Mouse (Mus musculus): ENCODE data around the gene Pcdh15. TPM values are rescaled to one million over a fixed set of nuclear protein-coding genes. Genes with fewer than 3 reads are reported as not detected.

Gene Pcdh15
- total RNA-seq, 2 experiments from 2014 or later: 0.15 TPM; not detected in 1

DNA sequence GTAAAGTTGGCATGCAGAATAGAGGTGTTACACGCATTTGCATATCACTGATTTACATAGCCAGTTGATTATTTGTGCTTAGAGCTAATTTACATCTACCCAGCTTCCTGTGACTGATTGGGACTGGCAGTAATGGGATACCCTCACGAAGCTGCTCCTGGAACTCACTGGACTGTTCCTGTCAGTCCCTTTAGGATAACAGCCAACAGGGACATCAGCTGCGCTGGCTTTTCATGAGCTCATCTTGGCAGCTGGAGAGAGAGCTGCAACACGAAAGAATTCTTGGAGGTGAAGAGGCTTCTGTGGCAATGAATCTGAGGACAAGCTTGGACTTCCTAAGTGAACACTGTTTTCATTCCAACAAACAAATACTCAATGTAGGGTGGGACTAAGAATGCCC lies 683.8 kb downstream of the Pcdh15 start:
- no peak for ATAC-seq (replicated peaks; ENCODE audit: low FRiP score, poor library complexity, severe bottlenecking)

DNA sequence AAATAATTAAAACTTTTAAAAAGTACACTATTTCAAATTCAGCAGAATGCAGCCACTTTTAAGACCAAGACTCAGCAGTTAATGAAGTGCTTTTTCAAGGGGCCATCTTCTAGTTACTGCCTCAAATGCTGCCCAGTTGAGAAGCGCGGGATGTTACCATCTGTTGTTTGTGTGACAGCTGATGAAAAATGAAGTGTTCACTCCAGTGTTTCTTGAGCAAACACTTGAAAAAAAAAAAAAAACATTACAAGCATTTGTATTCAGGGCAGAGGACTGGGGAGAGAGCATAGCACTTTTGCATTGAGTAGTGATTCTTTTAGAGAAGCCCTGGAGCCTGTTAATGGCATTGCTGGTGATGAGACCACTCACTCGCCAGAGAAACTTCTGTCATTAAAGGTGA lies 689.0 kb downstream of the Pcdh15 start:
- no peak for ATAC-seq (replicated peaks; ENCODE audit: low FRiP score, poor library complexity, severe bottlenecking)

DNA sequence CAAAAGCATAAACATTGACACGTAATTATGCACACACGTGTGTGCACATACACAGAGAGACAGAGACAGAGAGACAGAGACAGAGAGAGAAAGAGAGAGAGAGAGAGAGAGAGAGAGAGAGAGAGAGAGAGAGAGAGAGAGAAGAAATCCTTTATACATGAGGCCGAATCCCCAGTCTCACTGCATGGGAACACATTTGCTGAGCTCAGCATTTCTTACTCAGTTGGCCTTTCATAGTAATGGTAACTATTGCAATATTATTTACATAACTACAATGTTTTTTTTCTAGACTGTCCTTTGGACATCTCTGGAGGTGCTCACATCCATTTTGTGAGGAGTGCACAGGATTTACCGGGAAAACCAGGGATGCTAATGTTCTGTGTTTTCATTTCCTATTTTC lies 705.9 kb downstream of the Pcdh15 start:
- no peak for ATAC-seq (replicated peaks; ENCODE audit: low FRiP score, poor library complexity, severe bottlenecking)

DNA sequence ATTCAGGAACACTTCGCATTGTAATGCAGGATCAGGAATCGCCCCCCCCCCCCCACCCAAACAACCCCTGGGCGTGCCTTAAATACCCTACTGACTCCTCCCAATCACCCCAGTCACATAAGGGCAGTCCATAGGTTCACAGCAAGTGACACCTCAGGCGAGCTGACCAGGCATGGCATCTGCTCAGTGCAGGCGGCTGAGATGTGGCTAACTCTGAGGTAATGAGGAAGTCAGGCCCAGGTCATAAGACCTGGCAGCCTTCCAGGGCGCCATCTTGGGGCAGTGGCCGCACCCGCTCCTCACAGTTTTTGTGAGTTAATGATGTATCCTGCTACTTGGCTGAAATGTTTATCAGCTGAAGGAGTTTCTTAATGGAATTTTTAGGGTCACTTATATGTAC lies 713.2 kb downstream of the Pcdh15 start:
- no peak for ATAC-seq (replicated peaks; ENCODE audit: low FRiP score, poor library complexity, severe bottlenecking)

DNA sequence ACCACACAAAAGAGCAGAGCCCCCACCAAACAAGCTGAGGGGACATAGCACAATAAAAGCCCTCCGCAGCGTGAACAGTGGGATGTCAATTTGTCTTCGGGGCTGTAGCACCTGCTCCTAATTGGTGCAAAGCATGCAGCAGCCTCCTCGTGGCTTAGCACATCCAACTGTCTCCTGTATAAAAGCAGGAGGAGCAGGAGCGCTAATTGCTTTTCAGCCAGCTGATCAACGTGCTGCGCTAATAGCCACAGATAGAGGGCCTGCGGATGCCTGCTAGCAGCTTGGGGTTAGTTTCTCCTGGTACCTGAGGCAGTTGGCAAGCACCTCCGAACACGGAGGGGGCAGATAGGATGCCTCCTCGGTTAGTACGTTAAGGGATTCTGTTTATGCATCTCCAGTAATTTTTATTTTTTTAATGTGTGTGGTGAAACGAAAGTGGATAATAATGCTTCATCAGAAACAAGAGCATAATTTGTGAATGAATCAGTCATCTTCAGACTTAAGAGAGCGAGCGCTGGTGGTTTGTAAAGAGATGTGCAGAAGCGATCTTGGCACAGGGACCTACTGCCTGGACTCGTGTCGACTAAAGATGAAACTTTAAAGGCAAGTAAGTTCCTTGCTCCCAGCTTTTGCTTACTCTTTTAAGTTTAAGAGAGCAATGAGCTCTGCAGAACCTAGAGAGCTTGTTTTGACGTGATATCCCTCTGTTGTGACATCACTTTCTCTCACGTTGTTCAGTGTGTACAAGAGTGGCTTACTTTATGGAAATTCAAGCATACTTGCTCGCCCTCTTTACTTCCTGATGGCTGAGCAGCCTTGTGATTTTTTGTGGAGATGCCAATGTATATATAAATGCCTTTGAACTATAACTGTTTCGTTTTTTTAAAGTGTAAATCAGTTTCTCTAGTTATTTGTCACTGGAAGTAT lies 722.8 kb downstream of the Pcdh15 start:
- ATAC-seq (replicated peaks; ENCODE audit: low FRiP score, poor library complexity, severe bottlenecking): no peak

DNA sequence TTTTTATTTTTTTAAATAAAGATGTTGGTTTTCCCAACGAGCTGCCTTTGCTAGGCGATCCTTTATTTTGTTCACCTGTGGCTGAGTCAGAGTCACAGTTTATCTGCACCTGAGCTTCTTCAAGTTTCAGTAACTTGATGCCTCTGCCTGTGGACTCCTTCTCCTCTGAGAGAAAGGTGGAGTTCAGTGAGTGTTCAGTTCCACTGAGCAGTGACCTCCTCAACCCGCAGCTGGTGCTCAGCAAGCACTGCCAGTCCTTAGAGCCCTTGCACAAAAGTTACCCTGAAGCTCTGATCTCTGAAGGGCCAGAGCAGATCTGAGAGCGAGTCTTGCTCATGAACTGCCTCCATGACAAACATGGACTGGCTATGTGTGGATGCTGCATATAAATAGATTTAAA lies 724.1 kb downstream of the Pcdh15 start:
- no peak for ATAC-seq (replicated peaks; ENCODE audit: low FRiP score, poor library complexity, severe bottlenecking)

DNA sequence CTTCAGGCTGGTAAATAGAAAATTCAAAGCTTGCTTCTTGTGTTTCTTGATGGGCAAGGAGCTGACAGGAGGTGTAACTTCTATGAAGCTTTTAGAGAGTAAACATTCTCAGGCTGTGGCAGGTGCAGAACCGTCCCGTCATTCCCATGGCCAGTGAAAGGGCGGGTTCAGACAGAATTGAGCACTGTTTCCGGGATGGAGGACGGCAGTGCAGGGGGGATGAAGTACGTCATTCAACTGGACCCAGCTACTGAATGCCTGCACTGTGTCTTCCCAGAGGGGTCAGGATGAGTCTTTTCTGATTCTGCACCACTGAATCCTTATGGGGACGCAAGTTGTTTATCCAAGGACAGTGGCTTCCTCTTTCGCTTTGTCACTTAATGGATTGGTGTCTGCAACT lies 727.2 kb downstream of the Pcdh15 start:
- ATAC-seq (replicated peaks; ENCODE audit: low FRiP score, poor library complexity, severe bottlenecking): no peak

DNA sequence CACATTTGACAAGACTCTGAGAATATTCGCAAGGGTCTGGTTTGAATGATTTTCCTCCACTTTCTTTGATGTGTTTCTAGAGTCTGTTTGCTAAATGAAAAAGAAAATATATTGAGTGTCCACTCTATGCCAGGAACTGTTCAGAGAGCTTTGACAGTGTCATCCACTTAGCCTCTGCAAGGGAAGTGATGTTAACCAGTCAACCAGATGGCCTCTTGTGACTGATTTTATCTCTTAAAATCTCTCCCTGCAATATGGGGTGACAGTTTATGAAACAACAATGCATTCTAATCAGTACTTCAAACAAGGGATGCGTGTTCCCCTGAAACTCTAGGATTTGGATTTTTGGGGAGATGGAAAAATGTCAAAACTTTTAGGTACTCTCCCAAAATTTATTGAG lies 729.6 kb downstream of the Pcdh15 start:
- ATAC-seq (replicated peaks; ENCODE audit: low FRiP score, poor library complexity, severe bottlenecking): no peak

DNA sequence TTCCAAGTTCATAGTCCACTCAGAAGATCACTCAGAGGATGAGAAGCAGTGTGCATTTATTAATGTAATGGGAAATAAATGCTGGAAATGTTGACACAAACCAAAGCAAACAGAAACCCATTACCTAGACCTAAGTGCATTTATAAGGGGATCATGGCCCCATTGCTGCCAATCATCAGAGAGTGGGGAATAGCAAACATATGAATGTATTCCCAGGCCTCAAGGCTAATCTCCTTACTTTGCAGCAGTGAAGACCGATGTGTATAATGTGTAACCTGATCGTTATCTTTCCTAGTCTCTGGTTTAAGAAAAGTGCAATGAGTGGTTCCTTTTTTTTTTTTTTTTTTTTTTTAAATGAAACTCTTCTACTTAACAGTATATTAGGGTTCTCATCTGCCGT lies 745.9 kb downstream of the Pcdh15 start:
- no peak for ATAC-seq (replicated peaks; ENCODE audit: low FRiP score, poor library complexity, severe bottlenecking)

DNA sequence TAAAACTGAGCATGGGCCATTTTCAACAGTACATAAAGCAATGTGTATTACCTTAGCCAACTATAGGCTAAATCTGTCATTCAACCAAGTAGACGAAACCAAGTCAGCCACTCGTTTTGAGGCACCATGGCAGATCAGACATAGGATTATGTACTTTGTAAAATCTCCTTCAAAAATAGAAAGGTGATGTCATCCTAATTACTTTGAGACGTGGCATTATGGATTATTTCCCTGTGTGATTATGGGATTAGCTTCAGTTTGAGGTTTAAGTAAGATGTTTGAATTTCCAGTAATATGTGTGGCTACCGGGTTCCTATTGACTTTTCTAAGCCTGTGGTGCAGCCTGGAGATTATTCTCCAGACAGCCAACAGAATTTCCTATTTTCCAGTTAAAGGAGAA lies 763.0 kb downstream of the Pcdh15 start:
- no peak for ATAC-seq (replicated peaks; ENCODE audit: low FRiP score, poor library complexity, severe bottlenecking)

DNA sequence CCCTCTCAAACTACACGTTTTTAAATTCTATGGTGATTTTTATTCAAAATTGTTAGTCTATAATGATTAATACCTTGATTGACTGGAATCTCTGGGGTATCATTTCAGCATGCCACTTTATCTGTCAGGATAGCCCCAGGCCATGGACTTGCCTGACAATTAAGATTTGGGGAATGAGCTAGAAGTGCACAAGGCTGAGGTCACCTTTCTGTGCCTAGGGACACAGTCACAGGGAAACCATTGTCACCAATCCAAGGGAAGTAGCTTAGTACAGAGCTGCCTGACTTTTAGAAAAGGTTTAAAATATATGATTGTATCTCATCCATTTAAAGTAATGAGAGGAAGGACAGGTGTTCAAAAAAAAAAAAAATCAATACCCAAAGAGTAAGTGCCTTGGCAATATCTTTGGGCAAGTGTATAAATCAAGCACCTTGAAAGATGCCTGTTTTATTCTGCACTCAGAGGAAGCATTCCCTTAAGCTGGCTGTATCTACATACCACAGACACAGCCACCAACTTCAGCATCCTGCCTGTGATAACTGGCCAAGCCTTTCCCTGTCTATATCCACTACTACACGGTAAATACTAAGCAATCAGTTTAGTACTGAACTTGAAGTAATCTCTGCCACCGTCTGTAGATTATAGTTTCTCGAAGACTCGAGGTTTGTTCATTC lies 779.0 kb downstream of the Pcdh15 start:
- ATAC-seq (replicated peaks; ENCODE audit: low FRiP score, poor library complexity, severe bottlenecking): no peak

DNA sequence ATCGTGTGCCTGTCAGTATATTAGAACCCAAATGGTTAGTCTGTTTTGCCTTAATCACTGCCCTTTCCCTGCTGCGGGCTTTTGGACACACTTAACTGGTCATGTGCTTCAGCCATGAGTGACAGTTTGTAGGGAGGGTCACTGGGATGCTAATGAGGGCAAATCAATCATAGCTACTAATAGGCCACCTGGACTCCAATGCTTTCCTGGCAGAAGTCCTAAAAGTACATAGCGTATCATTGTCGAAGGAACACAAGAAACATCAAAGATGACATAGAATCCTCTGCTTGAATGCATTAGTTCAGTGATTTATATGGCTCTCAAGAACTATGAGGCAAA lies 779.6 kb downstream of the Pcdh15 start:
- ATAC-seq (replicated peaks; ENCODE audit: low FRiP score, poor library complexity, severe bottlenecking): no peak

DNA sequence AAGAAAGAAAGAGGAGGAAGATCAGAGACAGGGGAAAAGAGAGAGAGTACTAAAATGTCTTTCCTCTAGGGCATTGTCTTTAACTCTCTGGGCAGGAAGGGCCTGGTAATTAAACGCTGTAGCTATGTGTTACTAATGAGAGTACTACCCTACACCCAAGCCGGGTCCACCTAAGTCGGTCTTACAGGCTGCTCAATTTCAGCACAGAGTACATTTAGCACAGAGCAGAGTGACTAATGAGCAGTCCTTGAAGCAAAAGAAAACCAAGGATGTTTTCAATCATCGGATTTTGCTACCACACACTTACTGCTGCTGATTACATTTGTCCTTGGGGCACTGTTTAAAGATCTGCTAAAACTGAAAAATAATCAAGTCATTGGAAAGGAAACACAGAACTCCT lies 788.6 kb downstream of the Pcdh15 start:
- ATAC-seq (replicated peaks; ENCODE audit: low FRiP score, poor library complexity, severe bottlenecking): no peak

DNA sequence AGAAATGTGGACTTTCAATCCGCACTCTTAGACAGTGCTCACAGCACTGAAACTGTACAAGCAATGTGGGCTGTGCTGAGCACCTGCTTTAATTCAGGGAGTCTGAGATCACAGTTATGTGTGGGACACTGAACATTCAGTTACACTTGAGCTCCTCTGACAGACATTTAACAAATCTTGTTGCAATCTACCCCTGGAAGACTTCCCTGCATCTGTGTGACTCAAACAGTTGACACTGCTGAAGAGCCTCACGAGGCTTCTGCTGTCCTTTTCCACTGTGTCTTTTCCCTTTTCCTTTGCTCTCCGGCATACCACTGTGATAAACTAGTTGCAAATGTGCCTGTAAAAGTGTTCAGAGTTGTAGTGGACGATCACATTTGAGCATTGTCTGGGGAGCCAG lies 793.1 kb downstream of the Pcdh15 start:
- no peak for ATAC-seq (replicated peaks; ENCODE audit: low FRiP score, poor library complexity, severe bottlenecking)

DNA sequence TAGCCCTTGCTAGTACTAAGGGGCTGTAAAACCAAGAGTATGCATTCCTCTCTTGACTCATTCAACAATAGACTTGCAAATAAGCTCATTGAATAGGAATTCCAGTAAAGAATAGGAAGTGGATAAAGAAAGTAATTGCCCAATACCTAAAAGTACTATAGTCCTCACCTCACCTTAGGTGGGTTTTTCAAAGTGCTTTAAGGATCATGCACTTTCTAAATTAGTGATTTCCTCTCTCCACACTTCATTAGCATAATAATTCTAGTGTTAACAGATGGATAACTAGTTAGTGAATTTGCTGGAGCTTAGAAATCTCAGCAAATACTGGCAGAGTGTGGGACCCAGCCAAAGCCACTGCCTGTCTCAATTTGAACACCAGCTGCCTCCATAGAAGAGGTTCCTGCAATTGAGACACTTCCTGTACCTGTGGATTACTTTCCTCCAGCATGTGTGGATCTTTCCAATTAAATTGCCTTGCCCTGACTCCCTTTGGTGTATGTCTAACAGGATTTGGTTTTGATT lies 797.0 kb downstream of the Pcdh15 start:
- no peak for ATAC-seq (replicated peaks; ENCODE audit: low FRiP score, poor library complexity, severe bottlenecking)

DNA sequence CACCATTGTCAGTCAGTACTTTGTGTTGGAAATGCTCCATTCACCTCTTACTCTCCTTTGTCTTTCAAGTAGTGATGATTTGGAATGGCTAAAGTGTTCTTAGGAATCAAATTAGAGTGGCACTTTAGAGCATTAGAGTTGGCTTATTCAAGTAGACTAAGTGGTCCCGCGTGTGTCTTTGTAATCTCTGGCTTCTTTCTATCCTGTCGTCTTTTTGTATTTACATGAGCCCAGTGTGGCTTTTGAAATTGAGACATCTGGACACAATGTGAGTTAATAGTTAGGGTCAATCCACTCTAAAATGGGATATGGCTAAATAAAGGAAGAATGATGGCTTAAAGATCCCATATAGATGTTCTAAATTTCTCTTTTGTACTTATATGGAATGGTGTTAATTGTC lies 800.0 kb downstream of the Pcdh15 start:
- no peak for ATAC-seq (replicated peaks; ENCODE audit: low FRiP score, poor library complexity, severe bottlenecking)

DNA sequence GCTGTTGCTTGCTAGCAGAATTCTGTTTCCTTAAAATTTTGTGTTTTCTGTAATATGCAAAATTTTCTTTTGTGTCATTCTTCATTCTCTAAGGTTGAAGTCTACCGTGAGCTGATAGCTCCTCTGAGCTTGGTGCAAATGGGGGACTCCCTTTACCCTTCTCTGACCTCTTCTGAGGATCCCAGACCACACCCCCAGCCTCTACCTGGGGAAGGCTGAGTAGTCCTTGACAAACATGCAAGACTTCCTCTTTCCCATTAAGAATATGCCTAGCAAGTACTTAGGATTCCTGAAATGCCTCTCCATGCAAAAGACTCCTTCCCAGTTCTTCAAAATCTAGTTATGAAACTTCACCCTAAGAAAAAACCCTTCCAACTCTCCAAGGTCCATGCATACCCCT lies 808.5 kb downstream of the Pcdh15 start:
- ATAC-seq (replicated peaks; ENCODE audit: low FRiP score, poor library complexity, severe bottlenecking): no peak

DNA sequence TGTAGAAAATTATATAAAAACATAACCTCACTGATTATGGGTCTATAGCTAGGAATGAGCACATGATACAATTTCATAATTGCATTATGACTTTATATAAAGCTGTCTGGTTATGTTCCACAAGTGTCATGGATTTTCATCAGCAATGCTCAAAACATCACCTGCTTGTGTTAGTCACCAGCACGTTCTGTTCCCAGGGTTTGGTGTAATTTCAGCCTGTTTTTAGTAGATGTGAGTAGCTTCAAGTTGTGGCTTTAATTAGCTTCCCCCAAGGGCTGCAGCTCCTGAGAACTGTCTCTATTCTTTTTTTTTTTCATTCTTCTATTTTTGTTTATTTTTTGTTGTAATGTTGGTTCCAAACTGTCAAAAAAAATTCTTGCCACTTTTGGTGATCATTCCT lies 809.4 kb downstream of the Pcdh15 start:
- ATAC-seq (replicated peaks; ENCODE audit: low FRiP score, poor library complexity, severe bottlenecking): no peak

DNA sequence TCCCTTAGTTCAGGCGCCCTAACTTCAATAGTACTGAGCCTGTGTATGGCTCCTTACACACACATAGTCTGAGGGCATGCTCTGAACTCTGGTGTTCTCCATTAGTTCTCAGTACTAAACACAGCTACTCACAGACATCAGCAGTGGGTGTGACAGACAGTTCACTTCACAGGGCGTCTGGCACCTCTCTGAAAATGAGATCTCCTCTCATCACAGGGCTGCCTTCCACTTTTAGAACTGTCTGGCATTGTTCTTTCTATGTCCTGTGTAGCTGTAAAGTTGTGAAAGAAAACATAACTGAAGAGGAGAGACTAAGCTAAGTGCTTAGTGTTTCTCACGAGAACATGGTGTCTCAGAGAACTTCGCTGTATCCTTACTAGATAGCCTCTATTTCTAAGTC lies 816.0 kb downstream of the Pcdh15 start:
- no peak for ATAC-seq (replicated peaks; ENCODE audit: low FRiP score, poor library complexity, severe bottlenecking)

DNA sequence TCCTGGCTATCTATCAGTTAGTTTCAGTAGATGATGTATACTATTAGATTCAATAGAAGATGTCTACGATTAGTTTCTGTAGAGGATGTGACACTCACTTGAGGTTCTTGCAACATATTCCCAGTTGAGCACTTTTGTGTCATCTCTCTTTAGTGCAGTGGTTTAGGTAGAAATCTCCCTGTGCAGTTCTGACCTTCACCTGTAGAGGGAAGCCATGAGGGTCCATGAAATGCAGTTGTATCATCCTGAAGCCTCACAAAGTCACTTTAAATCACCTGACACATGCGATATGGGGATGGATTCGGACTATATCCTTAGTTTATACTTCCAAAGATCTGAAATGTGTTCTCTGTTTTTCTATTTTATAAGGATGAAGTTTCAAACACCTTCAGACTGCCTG lies 822.4 kb downstream of the Pcdh15 start:
- no peak for ATAC-seq (replicated peaks; ENCODE audit: low FRiP score, poor library complexity, severe bottlenecking)

DNA sequence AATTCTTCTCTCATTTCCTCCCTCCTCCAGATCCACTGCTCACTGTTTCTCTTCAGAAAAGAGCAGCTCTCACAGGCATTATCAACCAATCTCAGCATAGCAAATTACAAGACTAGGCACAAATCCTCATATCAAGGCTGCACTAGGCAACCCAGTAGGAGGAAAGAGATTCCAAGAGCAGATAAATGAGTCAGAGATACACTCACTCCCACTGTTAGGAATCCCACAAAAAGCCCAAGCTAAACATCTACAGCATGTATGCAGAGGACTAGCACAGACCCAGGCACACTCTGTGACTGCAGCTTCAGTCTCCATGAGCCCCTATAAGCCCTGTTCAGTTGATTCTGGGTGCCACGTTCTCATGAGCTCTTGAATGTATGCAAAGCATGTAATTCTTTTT lies 829.5 kb downstream of the Pcdh15 start:
- no peak for ATAC-seq (replicated peaks; ENCODE audit: low FRiP score, poor library complexity, severe bottlenecking)
